Mouse (Mus musculus): ENCODE data around the gene Phf24. TPM values are rescaled to one million over a fixed set of nuclear protein-coding genes. Genes with fewer than 3 reads are reported as not detected.

Gene Phf24
- polyA plus RNA-seq, 1 experiment from 2014 or later, result 0.83 TPM

Other genes with a start within 250 kb of the Phf24 start
- not detected in 2 replicates for gene 4930578G10Rik, start 181.1 kb upstream of the Phf24 start, polyA plus RNA-seq (2015; fragmentation: Nextera tagmentation; extraction: Ambion mirVana)
- 0.50 and 0.53 TPM in 2 replicates for gene Ccl19, start 160.1 kb upstream of the Phf24 start, polyA plus RNA-seq (2015; fragmentation: Nextera tagmentation; extraction: Ambion mirVana)
- gene Ccl21a, start 142.7 kb upstream of the Phf24 start, polyA plus RNA-seq (2015; fragmentation: Nextera tagmentation; extraction: Ambion mirVana), result 63.2 and 68.2 TPM in 2 replicates
- not detected in 2 replicates for gene Fam205a1, start 62.8 kb upstream of the Phf24 start, polyA plus RNA-seq (2015; fragmentation: Nextera tagmentation; extraction: Ambion mirVana)
- 0.06 and 0.13 TPM in 2 replicates for gene Gm12394, start 59.9 kb upstream of the Phf24 start, polyA plus RNA-seq (2015; fragmentation: Nextera tagmentation; extraction: Ambion mirVana)
- gene Fam205c, start 42.4 kb upstream of the Phf24 start, polyA plus RNA-seq (2015; fragmentation: Nextera tagmentation; extraction: Ambion mirVana), result 0.18 and 0.37 TPM in 2 replicates
- gene Dnajb5, start 33.2 kb downstream of the Phf24 start, polyA plus RNA-seq (2015; fragmentation: Nextera tagmentation; extraction: Ambion mirVana), result 7.2 and 8.4 TPM in 2 replicates
- gene 1700022I11Rik, start 52.9 kb downstream of the Phf24 start, polyA plus RNA-seq (2015; fragmentation: Nextera tagmentation; extraction: Ambion mirVana), result 0.22 TPM in 1 of 2 replicates, not detected in the other
- 448 and 464 TPM in 2 replicates for gene Vcp, start 83.8 kb downstream of the Phf24 start, polyA plus RNA-seq (2015; fragmentation: Nextera tagmentation; extraction: Ambion mirVana)
- gene Fancg, start 93.8 kb downstream of the Phf24 start, polyA plus RNA-seq (2015; fragmentation: Nextera tagmentation; extraction: Ambion mirVana), result 16.1 and 16.2 TPM in 2 replicates
- gene Pigo, start 109.2 kb downstream of the Phf24 start, polyA plus RNA-seq (2015; fragmentation: Nextera tagmentation; extraction: Ambion mirVana), result 29.6 and 30.3 TPM in 2 replicates
- gene Stoml2, start 115.0 kb downstream of the Phf24 start, polyA plus RNA-seq (2015; fragmentation: Nextera tagmentation; extraction: Ambion mirVana), result 306 and 324 TPM in 2 replicates
- gene Fam214b, start 129.6 kb downstream of the Phf24 start, polyA plus RNA-seq (2015; fragmentation: Nextera tagmentation; extraction: Ambion mirVana), result 6.7 and 8.6 TPM in 2 replicates
- 3.9 TPM in 2 replicates for gene Unc13b, start 142.3 kb downstream of the Phf24 start, polyA plus RNA-seq (2015; fragmentation: Nextera tagmentation; extraction: Ambion mirVana)

Data from intestine, embryonic 16.5 days (tissue).